Mouse (Mus musculus) right cerebral cortex, postnatal 25 days (tissue): Measurements from ENCODE around the gene Luc7l3.

Source experiments
- DNase-seq: peaks from one replicate; pipeline ENCODE4 v3.0.0; 2022

Luc7l3 gene

GRCm38 (mm10) chr11:94321931-94322400 lies at the start of gene Luc7l3:
Gene Luc7l3 (minus strand): TSS chr11:94321988.
- DNase-seq = peak; percentile 94

GRCm38 (mm10) chr11:94370809-94371208 lies 49.0 kb upstream of the Luc7l3 start:
- no peak for DNase-seq

GRCm38 (mm10) chr11:94369981-94370380 lies 48.2 kb upstream of the Luc7l3 start:
- no peak for DNase-seq

- DNase-seq = no peak
Observed at GRCm38 (mm10) chr11:94365340-94365739, 43.6 kb upstream of the Luc7l3 start.

GRCm38 (mm10) chr11:94363690-94364089 lies 41.9 kb upstream of the Luc7l3 start:
- no peak for DNase-seq

- DNase-seq = no peak
Observed at GRCm38 (mm10) chr11:94362101-94362500, 40.3 kb upstream of the Luc7l3 start.

- no peak for DNase-seq
Observed at GRCm38 (mm10) chr11:94361166-94361870, 39.5 kb upstream of the Luc7l3 start.

GRCm38 (mm10) chr11:94359168-94359567 lies 37.4 kb upstream of the Luc7l3 start:
- DNase-seq = no peak

GRCm38 (mm10) chr11:94355521-94356217 lies 33.9 kb upstream of the Luc7l3 start:
- no peak for DNase-seq

GRCm38 (mm10) chr11:94351094-94351493 lies 29.3 kb upstream of the Luc7l3 start:
- no peak for DNase-seq

GRCm38 (mm10) chr11:94350337-94350736 lies 28.5 kb upstream of the Luc7l3 start:
- no peak for DNase-seq

- DNase-seq = no peak
Observed at GRCm38 (mm10) chr11:94349839-94350238, 28.1 kb upstream of the Luc7l3 start.

GRCm38 (mm10) chr11:94347063-94347575 lies 25.3 kb upstream of the Luc7l3 start:
- no peak for DNase-seq

GRCm38 (mm10) chr11:94346611-94347010 lies 24.8 kb upstream of the Luc7l3 start:
- no peak for DNase-seq

GRCm38 (mm10) chr11:94345926-94346325 lies 24.1 kb upstream of the Luc7l3 start:
- no peak for DNase-seq

- no peak for DNase-seq
Observed at GRCm38 (mm10) chr11:94344470-94344869, 22.7 kb upstream of the Luc7l3 start.

- DNase-seq = no peak
Observed at GRCm38 (mm10) chr11:94343955-94344358, 22.2 kb upstream of the Luc7l3 start.

GRCm38 (mm10) chr11:94342114-94342905 lies 20.5 kb upstream of the Luc7l3 start:
- no peak for DNase-seq

- DNase-seq = no peak
Observed at GRCm38 (mm10) chr11:94340948-94341933, 19.5 kb upstream of the Luc7l3 start.

GRCm38 (mm10) chr11:94339732-94340585 lies 18.2 kb upstream of the Luc7l3 start:
- DNase-seq = no peak

- no peak for DNase-seq
Observed at GRCm38 (mm10) chr11:94338347-94338746, 16.6 kb upstream of the Luc7l3 start.
